Mouse (Mus musculus): ENCODE measurements around the gene Btf3.

The Btf3 gene

DNA sequence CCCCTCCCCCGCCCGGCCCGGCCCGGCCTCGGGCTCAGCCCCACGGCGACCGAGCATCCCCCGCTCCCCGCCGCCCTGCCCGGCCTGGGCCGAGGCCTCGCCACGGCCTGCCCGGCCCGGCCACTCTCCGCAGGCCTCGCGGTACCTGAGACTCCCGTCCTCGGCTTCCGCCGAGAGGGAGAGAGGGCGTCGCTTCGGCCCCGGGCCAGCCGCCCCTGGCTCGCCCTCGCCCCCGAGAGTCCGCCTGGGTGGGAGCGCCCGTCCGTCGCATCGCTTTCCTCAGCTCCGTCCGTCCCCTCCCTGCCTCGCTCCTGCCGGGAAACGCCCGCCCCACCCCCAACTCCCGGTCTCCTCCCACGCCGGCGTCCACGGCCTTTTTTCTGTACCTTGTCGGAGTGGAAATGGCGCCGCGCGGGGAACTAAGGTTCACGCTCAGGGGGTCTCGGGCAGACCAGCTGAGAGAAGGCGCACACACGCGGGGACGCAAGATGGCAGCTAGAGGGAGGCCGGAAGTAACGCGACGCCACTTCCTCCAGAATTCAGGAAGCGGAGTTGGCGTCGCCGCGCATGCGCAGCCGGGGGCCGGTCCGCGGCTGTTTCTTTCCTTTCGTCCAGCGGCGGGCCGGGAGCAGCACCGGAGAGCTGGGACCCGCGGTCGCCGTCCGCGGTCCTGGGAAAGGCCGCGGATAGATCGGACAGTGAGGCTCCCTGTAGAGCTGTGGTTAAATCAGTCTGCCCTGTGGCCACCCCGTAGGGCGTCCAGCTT is at the start of gene Btf3:
Gene Btf3, minus strand, starts transcription at position 527 of the 766 bp plus-strand sequence.
- in situ Hi-C loops (cut with MseI, MboI) = no loop called here

GRCm38 (mm10) chr13:98365766-98366421 is 49.1 kb upstream of the Btf3 start:
- in situ Hi-C loops (cut with MseI, MboI) = no loop called here

GRCm38 (mm10) chr13:98365081-98365480 is 48.3 kb upstream of the Btf3 start:
- in situ Hi-C loops (cut with MseI, MboI) = no loop called here

DNA sequence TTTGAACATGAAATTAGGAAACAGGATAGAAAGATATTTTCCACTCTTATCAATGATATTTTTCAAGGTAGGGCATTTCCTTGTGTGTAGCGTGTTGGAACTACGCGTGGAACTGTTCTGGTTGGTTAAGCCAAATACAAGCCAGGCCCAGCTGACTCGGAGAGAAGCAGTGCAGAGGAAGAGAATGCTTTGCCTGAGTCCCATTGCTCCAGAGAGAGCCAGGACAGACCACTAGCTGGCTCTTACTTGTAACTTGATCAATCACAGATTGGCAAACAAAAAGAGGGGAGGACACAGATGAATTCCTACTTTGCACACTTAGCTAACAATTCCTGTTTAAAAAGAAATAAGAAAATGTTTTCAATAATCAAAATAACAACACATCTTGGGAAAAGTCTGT is 46.2 kb upstream of the Btf3 start:
- in situ Hi-C loops (cut with MseI, MboI) = no loop called here

- in situ Hi-C loops (cut with MseI, MboI) = no loop called here
Observed at GRCm38 (mm10) chr13:98361161-98361560, 44.4 kb upstream of the Btf3 start.

DNA sequence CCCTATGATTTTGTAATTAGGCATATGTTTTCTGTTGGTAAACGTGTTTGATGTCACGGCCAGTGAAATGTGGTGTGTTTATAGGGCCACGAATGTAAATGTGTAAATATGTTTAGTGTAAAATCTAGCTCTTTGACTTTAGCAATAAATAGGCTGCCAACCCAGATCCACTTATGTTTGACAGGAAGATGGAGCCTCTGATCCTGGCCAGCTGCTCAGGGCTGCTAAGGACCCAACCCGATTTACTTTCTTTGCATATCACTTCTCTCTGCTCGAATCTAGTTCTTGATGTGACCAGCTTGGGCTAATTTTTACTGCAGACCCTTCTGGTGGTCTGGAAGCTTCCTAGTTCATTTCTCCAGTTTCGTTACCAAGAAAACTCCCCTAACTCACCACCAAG is 43.6 kb upstream of the Btf3 start:
- in situ Hi-C loops (cut with MseI, MboI) = no loop called here

DNA sequence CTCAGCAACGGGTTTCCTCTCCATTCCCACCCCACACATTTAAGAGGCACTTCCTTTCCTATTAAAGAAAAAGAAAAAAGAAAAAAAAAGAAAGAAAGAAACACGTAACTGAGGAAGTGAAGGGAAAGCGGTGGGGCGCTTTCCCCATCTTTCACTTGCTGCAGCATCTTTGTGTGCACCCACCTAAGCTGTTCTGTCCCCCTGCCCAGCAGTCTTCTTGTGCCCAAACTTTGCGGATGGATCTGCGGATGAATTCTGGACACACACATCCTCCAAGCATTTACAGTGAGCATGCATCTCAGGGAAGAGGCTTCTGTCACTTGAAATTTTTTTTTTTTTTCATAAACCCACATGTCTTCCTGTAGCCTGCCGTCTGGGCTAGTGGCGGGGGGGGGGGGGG is 42.5 kb upstream of the Btf3 start:
- in situ Hi-C loops (cut with MseI, MboI) = no loop called here

GRCm38 (mm10) chr13:98358424-98359181 is 41.8 kb upstream of the Btf3 start:
- in situ Hi-C loops (cut with MseI, MboI) = no loop called here

GRCm38 (mm10) chr13:98357433-98358423 is 40.9 kb upstream of the Btf3 start:
- in situ Hi-C loops (cut with MseI, MboI) = no loop called here

DNA sequence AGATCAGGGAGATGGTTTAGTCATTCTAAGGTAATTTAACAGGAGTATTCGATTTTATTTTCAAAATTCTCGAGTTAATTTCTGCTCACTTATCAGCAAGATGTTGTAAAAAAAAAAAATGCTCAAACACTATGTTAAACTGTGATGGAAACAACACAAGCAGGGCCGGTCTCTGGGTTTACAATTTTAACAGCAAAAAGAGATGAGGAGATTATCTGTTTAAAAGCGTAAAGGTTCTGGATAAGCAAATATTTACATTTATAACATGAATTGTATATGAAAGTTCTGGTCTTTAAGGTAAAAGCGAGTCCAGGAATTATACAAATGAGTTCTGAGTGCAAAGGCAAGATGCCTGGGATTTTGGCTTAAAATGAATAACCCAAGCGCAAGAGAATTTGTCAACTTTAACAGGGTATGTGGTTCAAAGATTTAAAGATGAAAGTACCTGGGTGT is 40.2 kb upstream of the Btf3 start:
- in situ Hi-C loops (cut with MseI, MboI) = no loop called here

DNA sequence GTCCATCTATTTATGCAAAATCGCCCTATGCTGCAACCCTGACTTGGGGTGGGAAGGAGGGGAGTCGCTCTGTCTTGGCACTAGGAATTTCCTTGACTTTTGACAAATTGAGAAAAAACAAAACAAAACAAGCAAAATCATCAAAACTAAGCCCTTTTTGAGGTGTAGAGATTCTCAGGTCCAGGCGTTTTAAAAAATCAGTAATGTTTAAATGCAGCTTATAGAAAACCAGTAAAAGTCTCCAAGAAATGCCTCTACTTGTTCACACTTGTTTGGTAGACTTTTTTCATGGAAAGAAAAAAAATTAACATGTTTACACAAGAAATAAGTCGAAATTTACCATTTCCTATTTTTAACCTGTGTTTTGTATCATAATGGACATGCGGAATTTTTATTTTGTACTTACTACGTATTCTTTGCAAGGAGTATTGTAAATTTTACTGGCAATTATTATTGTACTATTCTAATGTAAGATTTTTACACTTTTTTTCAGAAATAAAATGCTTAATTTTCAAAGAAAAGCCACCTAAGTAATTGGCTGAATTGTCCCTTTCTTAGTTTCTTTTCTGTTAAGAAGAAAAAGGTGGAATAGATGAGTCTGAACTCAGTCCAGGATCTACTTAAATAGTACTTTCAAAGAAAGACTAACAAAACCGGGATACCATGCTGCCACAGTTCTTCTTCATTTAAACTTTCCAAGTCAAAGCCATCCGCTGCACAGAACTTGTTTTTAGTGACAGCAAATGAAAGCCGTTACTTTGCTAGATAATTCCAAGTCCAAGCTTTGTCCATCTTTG is 39.6 kb upstream of the Btf3 start:
- in situ Hi-C loops (cut with MseI, MboI) = no loop called here

GRCm38 (mm10) chr13:98355559-98356111 is 38.8 kb upstream of the Btf3 start:
- in situ Hi-C loops (cut with MseI, MboI) = no loop called here

GRCm38 (mm10) chr13:98354871-98355558 is 38.2 kb upstream of the Btf3 start:
- in situ Hi-C loops (cut with MseI, MboI) = no loop called here

DNA sequence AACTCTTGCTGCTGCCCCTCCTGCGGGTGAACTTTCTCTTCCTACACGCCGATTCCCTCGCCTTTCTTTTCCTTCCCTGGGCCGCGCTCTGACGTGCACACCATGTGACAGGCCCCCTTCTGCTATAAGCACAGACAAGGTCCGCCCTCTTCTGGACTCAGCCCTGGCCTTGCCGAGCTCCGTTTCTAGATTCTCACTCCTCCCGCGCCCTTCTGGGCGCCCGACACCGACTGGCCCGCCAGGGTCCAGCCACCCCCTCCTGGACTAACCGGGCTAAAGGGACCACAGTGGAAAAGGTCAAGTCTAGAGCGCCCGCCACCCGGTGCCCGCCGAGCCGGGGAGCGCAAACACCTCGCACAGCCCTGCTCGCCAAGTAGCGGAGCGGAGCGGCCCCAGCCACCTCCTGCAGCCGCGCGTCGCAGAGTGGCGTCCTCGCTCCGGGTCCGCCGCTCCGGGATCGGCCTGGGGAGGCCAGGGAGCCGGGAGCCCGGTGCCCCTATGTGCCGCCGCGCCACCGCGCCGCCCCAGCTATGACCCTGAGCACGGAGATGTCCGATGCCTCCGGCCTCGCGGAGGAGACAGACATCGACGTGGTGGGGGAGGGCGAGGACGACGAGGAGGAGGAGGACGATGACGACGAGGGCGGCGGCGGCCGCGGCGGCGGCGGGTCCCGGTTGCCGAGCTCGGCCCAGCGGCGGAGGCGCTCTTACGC is 37.4 kb upstream of the Btf3 start, which contains the start of gene Foxd1:
Gene Foxd1, plus strand, starts transcription at position 153 of the 712 bp plus-strand sequence.
- in situ Hi-C loops (cut with MseI, MboI) = no loop called here

- in situ Hi-C loops (cut with MseI, MboI) = no loop called here
Observed at GRCm38 (mm10) chr13:98353709-98354089, 36.9 kb upstream of the Btf3 start.

GRCm38 (mm10) chr13:98352381-98352975 is 35.7 kb upstream of the Btf3 start:
- in situ Hi-C loops (cut with MseI, MboI) = no loop called here

DNA sequence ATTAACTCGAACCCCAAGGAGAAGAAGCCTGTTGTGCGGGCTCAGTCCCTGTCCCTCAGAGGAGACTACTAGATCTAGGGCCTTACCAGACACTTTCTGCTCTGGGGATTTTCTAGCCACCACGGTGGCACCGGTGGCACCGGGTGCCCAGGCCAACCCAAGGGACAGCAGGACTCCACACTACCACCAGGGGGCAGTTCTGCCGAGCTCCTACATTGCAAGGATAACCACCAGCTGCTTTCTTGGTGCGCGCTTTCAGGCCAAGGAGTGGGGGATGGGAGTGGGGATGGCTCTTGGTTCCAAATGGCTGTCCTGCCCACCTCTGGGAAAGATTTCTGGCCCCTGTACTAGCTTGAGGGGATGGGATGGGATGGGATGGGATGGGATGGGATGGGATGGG is 34.7 kb upstream of the Btf3 start:
- in situ Hi-C loops (cut with MseI, MboI) = no loop called here

- in situ Hi-C loops (cut with MseI, MboI) = no loop called here
Observed at GRCm38 (mm10) chr13:98349491-98349890, 32.7 kb upstream of the Btf3 start.
